Mouse (Mus musculus) heart, adult 8-10 months (tissue): ENCODE measurements around the gene Fut8. TPM values are rescaled to one million over a fixed set of nuclear protein-coding genes. Genes with fewer than 3 reads are reported as not detected.

Source experiments
- DNase-seq: peaks from one replicate; pipeline ENCODE4 v3.0.0; 2022; ENCODE audit warnings: low spot score
- total RNA-seq, 4 experiments: library from RNA; stranded (reverse); gene quantifications; 2 replicates each; pipeline ENCODE4 v1.2.4; 2022

Fut8 gene
- 10 to 100 TPM; 14.3 to 16.8 (median 15.6) TPM for total RNA-seq

- DNase-seq, result peak; percentile 96
Measured at GRCm38 (mm10) chr12:77237950-77238530, at the start of gene Fut8. Fut8 (plus strand) TSS chr12:77238125.

DNA sequence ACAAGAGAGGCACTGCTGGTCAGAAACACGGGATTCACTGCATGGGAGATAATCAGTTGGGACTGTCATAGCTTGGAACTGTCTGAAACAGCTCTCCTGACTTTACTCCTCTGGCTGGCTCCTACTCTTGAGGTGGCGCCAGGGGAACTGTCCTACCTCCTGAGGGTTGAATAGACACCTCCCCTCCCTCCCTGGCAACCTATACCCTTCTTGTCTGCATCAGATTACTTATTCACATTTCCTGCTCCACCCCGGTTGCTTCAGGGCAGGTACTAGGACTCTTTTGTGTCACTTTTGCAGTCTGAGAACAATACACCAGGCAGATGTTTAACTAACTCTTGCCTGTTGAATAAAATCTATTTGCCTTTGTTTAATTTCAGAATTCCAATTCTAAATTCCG lies 48.8 kb upstream of the Fut8 start:
- no peak for DNase-seq

GRCm38 (mm10) chr12:77189933-77190446 lies 47.9 kb upstream of the Fut8 start:
- no peak for DNase-seq

- no peak for DNase-seq
Measured at GRCm38 (mm10) chr12:77191478-77192271, 46.2 kb upstream of the Fut8 start.

DNA sequence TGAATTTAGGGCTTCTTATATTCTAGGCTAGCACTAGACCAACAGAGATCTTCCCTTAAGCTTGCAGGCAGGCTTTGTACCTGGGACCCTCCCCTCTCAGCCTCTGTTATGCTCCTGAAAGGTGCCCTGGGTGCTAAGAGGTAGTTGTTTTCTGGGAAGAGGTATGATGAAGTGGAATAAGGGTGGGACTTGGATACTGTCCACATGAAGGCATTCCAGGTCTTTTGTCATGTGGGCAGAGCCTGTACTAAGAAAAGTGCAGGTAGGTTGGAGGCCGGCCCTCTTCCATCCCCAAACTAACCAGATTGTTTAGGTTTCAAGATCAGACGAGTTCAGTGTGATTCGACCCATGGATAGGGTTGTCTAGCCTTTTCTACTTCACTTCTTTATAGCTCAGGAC lies 45.2 kb upstream of the Fut8 start:
- DNase-seq, result no peak

GRCm38 (mm10) chr12:77193225-77193716 lies 44.7 kb upstream of the Fut8 start:
- peak; percentile 9 for DNase-seq

- DNase-seq, result no peak
Measured at GRCm38 (mm10) chr12:77195044-77195443, 42.9 kb upstream of the Fut8 start.

DNA sequence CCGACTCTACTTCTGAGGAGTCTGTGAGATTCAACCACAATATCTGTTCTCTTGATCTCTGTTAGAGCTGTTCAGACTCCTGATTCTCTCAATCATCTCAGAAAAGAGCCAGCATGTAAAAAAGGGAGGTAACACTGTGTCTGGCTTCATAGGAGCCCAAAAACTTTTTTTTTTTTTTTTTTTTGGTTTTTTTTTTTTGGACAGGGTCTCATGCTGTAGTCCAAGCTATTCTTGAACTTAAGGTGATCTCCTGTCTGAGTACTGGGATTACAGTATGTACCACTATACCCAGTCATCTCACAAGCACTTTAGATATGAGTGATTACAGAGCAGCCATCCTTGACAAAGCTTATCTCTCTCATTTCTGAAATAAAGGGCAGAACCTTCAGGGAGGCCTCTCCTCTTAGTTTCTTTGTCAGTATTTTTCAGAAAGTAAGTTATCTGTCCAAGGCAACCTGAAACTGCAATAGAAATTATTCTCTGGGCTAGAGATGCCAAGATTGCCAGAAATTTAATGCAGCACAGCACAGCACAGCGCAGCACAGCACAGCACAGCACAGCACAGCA lies 41.3 kb upstream of the Fut8 start:
- DNase-seq, result no peak

DNA sequence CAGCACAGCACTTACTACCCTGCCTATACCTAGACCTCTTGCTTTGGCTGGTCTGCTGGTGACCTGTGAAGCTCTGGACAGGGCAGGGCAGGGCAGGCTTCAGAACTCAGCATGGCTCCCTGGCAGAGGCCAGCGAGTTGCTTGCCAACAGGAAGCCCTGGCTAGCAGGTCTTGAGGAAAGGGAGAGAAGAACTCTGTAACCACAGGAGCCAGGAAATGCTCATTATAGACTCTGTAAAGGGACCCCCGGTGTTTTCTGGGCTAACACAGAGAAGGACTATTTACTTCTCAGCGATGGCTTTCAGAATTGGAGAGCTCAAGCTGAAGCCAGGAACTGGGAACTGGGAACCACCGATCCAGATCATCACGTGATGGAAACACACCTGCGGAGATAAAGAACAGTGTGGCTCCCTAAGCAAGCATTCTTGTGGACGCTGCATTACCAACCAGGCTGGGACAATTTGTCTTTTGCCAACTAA lies 40.8 kb upstream of the Fut8 start:
- DNase-seq, result no peak

- DNase-seq, result no peak
Measured at GRCm38 (mm10) chr12:77198253-77198652, 39.7 kb upstream of the Fut8 start.

- DNase-seq, result no peak
Measured at GRCm38 (mm10) chr12:77201461-77202143, 36.3 kb upstream of the Fut8 start.

GRCm38 (mm10) chr12:77203136-77203535 lies 34.8 kb upstream of the Fut8 start:
- no peak for DNase-seq

GRCm38 (mm10) chr12:77206852-77207251 lies 31.1 kb upstream of the Fut8 start:
- DNase-seq, result no peak

DNA sequence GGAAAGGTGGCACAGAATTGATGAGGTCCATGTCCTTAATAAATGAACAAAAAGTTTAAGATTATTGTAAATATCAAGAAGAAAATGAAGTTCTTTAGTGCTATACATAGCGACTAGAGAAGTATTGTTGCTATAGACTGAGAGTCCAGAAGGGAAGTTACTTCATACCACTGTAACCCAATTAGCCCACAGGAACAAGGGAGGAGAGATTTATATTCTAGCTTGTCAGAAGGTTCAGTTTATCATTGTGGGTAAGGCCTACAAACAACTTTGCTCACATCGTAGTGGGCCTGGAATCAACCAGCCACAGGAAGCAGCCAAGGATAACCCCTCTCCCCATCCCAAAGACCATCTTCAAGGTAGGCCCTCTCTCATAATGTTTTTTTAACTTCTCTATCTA lies 29.9 kb upstream of the Fut8 start:
- DNase-seq, result no peak

DNA sequence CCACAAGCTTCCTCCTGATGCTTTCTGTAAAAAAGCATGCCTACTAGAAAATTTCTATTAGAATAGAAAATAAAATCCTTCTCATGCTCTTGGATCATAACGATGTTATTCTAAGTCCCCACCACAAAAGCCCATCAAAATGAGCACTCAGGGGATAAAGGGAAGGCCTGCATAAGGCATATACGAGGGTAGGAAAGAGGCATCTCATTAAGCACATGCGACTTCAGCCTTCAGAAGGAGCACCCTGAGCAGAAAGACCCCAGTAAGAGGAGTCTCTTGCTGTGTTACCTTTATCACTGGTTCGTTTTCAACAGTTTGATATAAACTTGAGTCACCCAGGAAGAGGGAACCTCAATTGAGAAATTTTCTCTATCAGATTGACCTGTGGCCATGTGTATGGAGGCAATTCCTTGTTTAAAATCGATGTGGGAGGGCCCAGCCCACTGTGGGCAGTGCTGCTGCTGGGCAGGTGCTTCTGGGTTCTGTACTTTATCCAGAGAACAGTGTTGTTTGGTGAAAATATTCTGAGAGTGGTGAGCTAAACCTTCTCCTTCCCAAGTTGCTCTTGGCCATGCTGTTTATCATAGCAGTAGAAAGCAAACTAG lies 29.2 kb upstream of the Fut8 start:
- DNase-seq, result no peak

- DNase-seq, result no peak
Measured at GRCm38 (mm10) chr12:77211695-77212208, 26.2 kb upstream of the Fut8 start.

GRCm38 (mm10) chr12:77213896-77214564 lies 23.9 kb upstream of the Fut8 start:
- DNase-seq, result no peak

- no peak for DNase-seq
Measured at GRCm38 (mm10) chr12:77214565-77214909, 23.4 kb upstream of the Fut8 start.

DNA sequence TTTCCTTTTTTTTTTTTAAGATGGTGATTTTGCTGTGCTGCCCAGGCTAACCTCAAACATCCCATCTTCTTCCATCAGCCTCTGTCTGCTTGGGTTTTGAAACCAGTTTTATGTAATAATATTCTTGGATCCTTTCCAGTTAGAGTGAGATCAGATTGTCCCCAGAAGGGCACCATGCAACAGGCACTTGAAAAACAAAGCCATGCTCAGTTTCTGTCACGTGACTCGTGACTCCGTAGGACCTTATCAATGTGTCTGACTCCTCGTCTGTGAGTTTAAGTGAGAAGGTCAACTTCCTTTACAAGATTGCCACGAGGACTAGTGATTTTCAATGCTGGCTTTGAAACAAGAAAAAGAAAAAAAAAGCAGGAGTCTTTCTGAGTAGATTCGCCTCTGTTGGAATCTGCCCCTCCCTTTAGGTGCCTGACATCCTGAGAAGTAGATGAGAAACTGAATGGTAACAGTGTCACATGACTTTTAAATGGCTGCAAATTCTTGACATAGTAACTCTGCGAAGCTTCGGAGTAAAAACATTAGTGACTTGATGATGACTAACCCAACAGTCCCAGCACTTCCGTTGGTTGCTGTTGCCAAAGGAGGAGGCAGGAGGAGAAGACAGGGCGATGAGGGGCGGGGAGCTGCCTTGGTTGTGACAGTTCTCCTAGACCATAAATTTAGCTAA lies 21.3 kb upstream of the Fut8 start:
- DNase-seq, result no peak

- DNase-seq, result no peak
Measured at GRCm38 (mm10) chr12:77220616-77221015, 17.3 kb upstream of the Fut8 start.
